Mouse (Mus musculus) 3T3-L1 (cell line): ENCODE data around the gene Plxnc1.

Experiments used
- DNase-seq: peaks from one replicate; pipeline ENCODE4 v3.0.0-alpha.2; 2015; ENCODE audit warnings: low read depth, low spot score

Plxnc1 gene

GRCm38 (mm10) chr10:94947915-94948675 lies 3.5 kb upstream of the Plxnc1 start:
- DNase-seq, result no peak

GRCm38 (mm10) chr10:94947386-94947785 lies 2.8 kb upstream of the Plxnc1 start:
- DNase-seq, result no peak

GRCm38 (mm10) chr10:94945206-94945711 lies 624 bp upstream of the Plxnc1 start:
- no peak for DNase-seq

- DNase-seq, result no peak
Observed at GRCm38 (mm10) chr10:94943846-94944690, 567 bp downstream of the Plxnc1 start.

- DNase-seq, result no peak
Observed at GRCm38 (mm10) chr10:94943401-94943845, 1.2 kb downstream of the Plxnc1 start.

GRCm38 (mm10) chr10:94942449-94943041 lies 2.1 kb downstream of the Plxnc1 start:
- no peak for DNase-seq

- DNase-seq, result no peak
Observed at GRCm38 (mm10) chr10:94941551-94941950, 3.1 kb downstream of the Plxnc1 start.

GRCm38 (mm10) chr10:94940786-94941185 lies 3.8 kb downstream of the Plxnc1 start:
- DNase-seq, result no peak

- no peak for DNase-seq
Observed at GRCm38 (mm10) chr10:94940061-94940460, 4.6 kb downstream of the Plxnc1 start.

GRCm38 (mm10) chr10:94938899-94939298 lies 5.7 kb downstream of the Plxnc1 start:
- DNase-seq, result no peak

- no peak for DNase-seq
Observed at GRCm38 (mm10) chr10:94938320-94938719, 6.3 kb downstream of the Plxnc1 start.

- DNase-seq, result no peak
Observed at GRCm38 (mm10) chr10:94935270-94935669, 9.4 kb downstream of the Plxnc1 start.

GRCm38 (mm10) chr10:94934151-94934614 lies 10.5 kb downstream of the Plxnc1 start:
- no peak for DNase-seq

- no peak for DNase-seq
Observed at GRCm38 (mm10) chr10:94931961-94932832, 12.4 kb downstream of the Plxnc1 start.

- no peak for DNase-seq
Observed at GRCm38 (mm10) chr10:94928164-94928563, 16.5 kb downstream of the Plxnc1 start.

- no peak for DNase-seq
Observed at GRCm38 (mm10) chr10:94926297-94926696, 18.3 kb downstream of the Plxnc1 start.

GRCm38 (mm10) chr10:94924878-94925277 lies 19.8 kb downstream of the Plxnc1 start:
- DNase-seq, result no peak

GRCm38 (mm10) chr10:94924450-94924849 lies 20.2 kb downstream of the Plxnc1 start:
- DNase-seq, result no peak

- no peak for DNase-seq
Observed at GRCm38 (mm10) chr10:94923337-94923762, 21.3 kb downstream of the Plxnc1 start.

- DNase-seq, result no peak
Observed at GRCm38 (mm10) chr10:94922848-94923247, 21.8 kb downstream of the Plxnc1 start.

- no peak for DNase-seq
Observed at GRCm38 (mm10) chr10:94921751-94922150, 22.9 kb downstream of the Plxnc1 start.
